Mouse (Mus musculus) liver, adult 2 months (tissue): ENCODE data around the gene Cutal.

Experiments
- CTCF ChIP-seq: fragments of 200-500 bp; IDR thresholded peaks from 2 replicates; pipeline ENCODE4 v1.5.1; 2011; ENCODE audit warnings: low read depth, low read length, control low read depth
- POLR2A ChIP-seq: fragments of 200-500 bp; IDR thresholded peaks from 2 replicates; pipeline ENCODE4 v1.6.1; 2011; ENCODE audit warnings: low read length, control low read depth; ENCODE audit not compliant: insufficient read depth; ENCODE audit errors: extremely low read depth

- TF ChIP-seq POLR2A (no peak), CTCF (no peak)
These were observed 29.6 kb downstream of the Cutal start for GRCm38 (mm10) chr2:34903652-34904405.
